Comparison of ENCODE assay signal across 10 mouse cellular contexts in genomic region chr4:120517335-120517734, GRCm38 (mm10). TPM values are rescaled to one million over a fixed set of nuclear protein-coding genes. Genes with fewer than 3 reads are reported as not detected.
A peak's percentile ranks its signal among the peaks of the same experiment; 100 is the strongest.
DNase-seq lines count a peak whose midpoint lies in the region; ATAC-seq and TF ChIP-seq lines count a peak whose summit lies in the region.
"Had no signal": no experiment of that assay in that cellular context is flagged by ENCODE, and none has a peak within 500 bp of the region (broad histone marks: within the 10 kb centered on the region; RNA-seq: fewer than 3 reads in every experiment).

No protein-coding gene starts in this region.

- no peaks in the 10 kb centered on the region for H3K79me2 ChIP-seq in myocyte (ENCODE audit: control insufficient read depth, insufficient read depth)

- no peak for ATAC-seq in kidney, embryonic 16.5 days (ENCODE audit: low FRiP score, low TSS enrichment)
- ATAC-seq in kidney, embryonic 15.5 days (replicated peaks; ENCODE audit: low FRiP score): no peak
- ATAC-seq: midbrain, embryonic 15.5 days had no signal

- no peak overlapping the region for H3K9ac ChIP-seq in kidney, embryonic 16.5 days (replicated peaks; ENCODE audit: low read length)
- no peak overlapping the region for H3K9ac ChIP-seq in kidney, embryonic 15.5 days
- H3K9ac ChIP-seq: limb, embryonic 13.5 days; midbrain, embryonic 15.5 days had no signal

- no peaks in the 10 kb centered on the region for H3K9me3 ChIP-seq in kidney, embryonic 16.5 days (ENCODE audit: low read length)
- no peaks in the 10 kb centered on the region for H3K9me3 ChIP-seq in kidney, embryonic 15.5 days (replicated peaks)
- H3K9me3 ChIP-seq: limb, embryonic 13.5 days; midbrain, embryonic 15.5 days had no signal

- no peaks in the 10 kb centered on the region for H3K27me3 ChIP-seq in kidney, embryonic 16.5 days (ENCODE audit: insufficient read depth, low read length)
- no peaks in the 10 kb centered on the region for H3K27me3 ChIP-seq in kidney, embryonic 15.5 days
- no peaks in the 10 kb centered on the region for H3K27me3 ChIP-seq in myocyte (ENCODE audit: control insufficient read depth, insufficient read depth, insufficient read length)
- H3K27me3 ChIP-seq: limb, embryonic 13.5 days; midbrain, embryonic 15.5 days had no signal

- H3K36me3 ChIP-seq in kidney, embryonic 16.5 days (ENCODE audit: insufficient read depth, low read length): peaks cover 38% of the 10 kb centered on the region
- H3K36me3 ChIP-seq in kidney, embryonic 15.5 days: peaks cover 80% of the 10 kb centered on the region
- peaks cover 16% of the 10 kb centered on the region for H3K36me3 ChIP-seq in myocyte (ENCODE audit: control insufficient read depth, insufficient read depth)

- TF ChIP-seq POLR2A in myocyte (IDR thresholded peaks at IDR 0.05; ENCODE audit: insufficient read length, low read depth): no peak

- H3K4me3 ChIP-seq in kidney, embryonic 16.5 days (ENCODE audit: low read length): no peak overlapping the region
- H3K4me3 ChIP-seq in kidney, embryonic 15.5 days (replicated peaks): no peak overlapping the region
- peak overlapping the region; percentile 4 for H3K4me3 ChIP-seq in myocyte
- H3K4me3 ChIP-seq: limb, embryonic 13.5 days; midbrain, embryonic 15.5 days had no signal

- peak; percentile 84 for DNase-seq in kidney, adult 11 months
- DNase-seq in NIH3T3 (ENCODE audit: low read depth): peak; percentile 96
- no peak for DNase-seq in frontal cortex, postnatal 36 days (ENCODE audit: low spot score in 2 of 2)
- no peak for DNase-seq in spleen, postnatal 14 days (ENCODE audit: low spot score in 2 of 2)
- DNase-seq in embryo, embryonic 11 days: no peak

- no peak overlapping the region for H3K4me2 ChIP-seq in kidney, embryonic 16.5 days (replicated peaks; ENCODE audit: low read depth, low read length)
- H3K4me2 ChIP-seq in kidney, embryonic 15.5 days: no peak overlapping the region
- H3K4me2 ChIP-seq in myocyte (ENCODE audit: low read depth): peak overlapping the region; percentile 63
- H3K4me2 ChIP-seq: limb, embryonic 13.5 days; midbrain, embryonic 15.5 days had no signal

- 77% methylated on average over 4 of the region's 4 CpGs for WGBS in kidney, embryonic 16.5 days
- WGBS in kidney, embryonic 15.5 days: 82% methylated on average over 4 of the region's 4 CpGs

- no peak overlapping the region for H3K27ac ChIP-seq in kidney, embryonic 16.5 days (ENCODE audit: low read length)
- 0 out of 2 replicates have a peak overlapping the region, but pooled peaks have one; percentile 51 for H3K27ac ChIP-seq in kidney, embryonic 15.5 days
- H3K27ac ChIP-seq: limb, embryonic 13.5 days; midbrain, embryonic 15.5 days had no signal

- no peaks in the 10 kb centered on the region for H3K4me1 ChIP-seq in kidney, embryonic 16.5 days (ENCODE audit: insufficient read depth, low read length)
- H3K4me1 ChIP-seq in kidney, embryonic 15.5 days: no peaks in the 10 kb centered on the region
- H3K4me1 ChIP-seq: limb, embryonic 13.5 days; midbrain, embryonic 15.5 days had no signal

- H3ac ChIP-seq in myocyte (ENCODE audit: control insufficient read depth, insufficient read length): no peak overlapping the region

TF ChIP-seq in myocyte, 11 proteins besides CTCF, POLR2A, EP300 and RAD21:
- no peak for TF ChIP-seq SRF (IDR thresholded peaks at IDR 0.05; ENCODE audit: control insufficient read depth, insufficient read length, low read depth)
- peak; percentile 86 for TF ChIP-seq USF1 (IDR thresholded peaks at IDR 0.05; ENCODE audit: low read depth)

RNA-seq across cellular contexts. Expression of gene Slfnl1, which starts 14.7 kb away (rescaled TPM):
- not detected in 2 replicates for polyA plus RNA-seq in kidney, embryonic 16.5 days (2015; fragmentation: Nextera tagmentation; extraction: Ambion mirVana)
- not detected in 2 replicates for polyA plus RNA-seq in kidney, embryonic 15.5 days (2015; fragmentation: Nextera tagmentation; extraction: Ambion mirVana)
- not detected for polyA plus RNA-seq in myocyte (2012; fragmentation: generic; extraction: Trizol)
- polyA plus RNA-seq: limb, embryonic 13.5 days; midbrain, embryonic 15.5 days had no signal

RNA-seq across cellular contexts. Expression of gene Ctps, which starts 52.7 kb away (rescaled TPM):
- 73.7 and 79.0 TPM in 2 replicates for polyA plus RNA-seq in kidney, embryonic 16.5 days (2015; fragmentation: Nextera tagmentation; extraction: Ambion mirVana)
- 83.1 and 84.0 TPM in 2 replicates for polyA plus RNA-seq in kidney, embryonic 15.5 days (2015; fragmentation: Nextera tagmentation; extraction: Ambion mirVana)
- polyA plus RNA-seq in myocyte (2012; fragmentation: generic; extraction: Trizol): 38.8 TPM

Comparison
In these comparisons a context has a peak if more than half of its experiments do, and no peak if none do; other contexts are left out.
1. DNase-seq: peak in kidney, adult 11 months (single experiment) and NIH3T3 (single experiment); none in frontal cortex, postnatal 36 days (0 of 2), spleen, postnatal 14 days (0 of 2) and embryo, embryonic 11 days (single experiment).